Mouse (Mus musculus) layer of hippocampus, adult 2 months (tissue): ENCODE measurements at regions not wholly inside any gene's neighbourhood (a gene's known extent, or its start where the extent isn't known, plus 50 kb on each side); places are given as distances from the start of the nearest gene placed in this dataset.
"Not testable (repeated sequence)": the region's sequence is repeated elsewhere in the genome, so short reads cannot be mapped to it uniquely, and the experiment has no call there.

Experiments
- DNase-seq, 2 experiments: peaks; one replicate each; pipeline ENCODE4 v3.0.0; 2022; ENCODE audit warnings: low spot score in 2 of 2
- H3K27ac ChIP-seq: fragments of 200-600 bp; 2 replicates; pipeline ENCODE4 v1.8.1; 2022
- H3K4me3 ChIP-seq: fragments of 200-600 bp; 2 replicates; pipeline ENCODE4 v1.8.1; 2022; ENCODE audit warnings: mild to moderate bottlenecking
- CTCF ChIP-seq: fragments of 200-600 bp; conservative IDR thresholded peaks from 2 replicates; pipeline ENCODE4 v1.8.1; 2022; ENCODE audit warnings: antibody characterized with exemption, mild to moderate bottlenecking, moderate library complexity

- Histone ChIP-seq H3K27ac (no peak overlapping the region), H3K4me3 (no peak overlapping the region)
- TF ChIP-seq CTCF: no peak
- no peak for DNase-seq
These were observed 536.5 kb downstream of the Bckdhb start for GRCm38 (mm10) chr9:84461441-84461840.

DNA sequence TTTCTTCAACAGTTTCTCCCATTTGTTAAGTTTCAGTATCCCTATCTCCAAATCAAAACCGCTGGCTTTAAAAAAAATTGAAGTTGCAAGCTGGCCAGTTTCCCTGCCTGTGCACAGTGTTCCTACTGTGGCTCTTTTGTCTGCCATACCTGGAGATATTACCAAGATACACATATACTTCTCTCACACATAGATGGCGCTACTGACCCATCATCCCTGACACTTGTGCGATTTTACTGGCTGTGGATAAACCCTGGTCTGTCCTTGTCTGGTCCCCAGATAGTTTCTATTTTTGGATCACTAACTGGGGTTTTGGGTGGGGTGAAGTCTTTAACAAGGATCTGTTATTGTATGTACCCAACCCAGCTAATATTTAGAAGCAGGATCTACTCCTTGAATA lies 541.8 kb downstream of the Bckdhb start:
- peak; percentile 75 for TF ChIP-seq CTCF
- DNase-seq: peak; percentile 5 to 43
- H3K27ac ChIP-seq: no peak overlapping the region
- H3K4me3 ChIP-seq: no peak overlapping the region

- no peak for DNase-seq
- no peak overlapping the region for H3K27ac ChIP-seq
- no peak for TF ChIP-seq CTCF
- H3K4me3 ChIP-seq: no peak overlapping the region
These were observed 547.8 kb downstream of the Bckdhb start for GRCm38 (mm10) chr9:84472696-84473095.

DNA sequence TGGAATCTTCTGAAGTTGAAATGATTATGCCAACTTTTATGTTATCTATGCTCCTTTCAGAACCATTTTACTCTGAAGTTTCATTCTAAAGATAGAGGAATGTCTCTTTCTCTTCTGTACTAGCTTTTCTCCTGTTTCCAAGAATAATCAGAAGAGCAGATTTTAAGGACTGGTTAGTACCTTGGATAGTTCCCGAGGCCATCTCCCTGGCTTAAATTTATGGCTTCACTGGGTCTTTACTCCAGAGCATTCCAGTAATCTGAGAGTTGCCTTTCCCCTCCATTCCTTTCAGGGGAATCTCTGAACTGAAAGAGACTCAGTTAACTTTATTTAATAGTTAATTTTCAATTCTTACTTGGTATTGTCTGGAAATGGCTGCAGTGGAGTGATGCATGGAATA lies 551.0 kb downstream of the Bckdhb start:
- no peak for DNase-seq
- no peak overlapping the region for H3K27ac ChIP-seq
- no peak for TF ChIP-seq CTCF
- no peak overlapping the region for H3K4me3 ChIP-seq

DNA sequence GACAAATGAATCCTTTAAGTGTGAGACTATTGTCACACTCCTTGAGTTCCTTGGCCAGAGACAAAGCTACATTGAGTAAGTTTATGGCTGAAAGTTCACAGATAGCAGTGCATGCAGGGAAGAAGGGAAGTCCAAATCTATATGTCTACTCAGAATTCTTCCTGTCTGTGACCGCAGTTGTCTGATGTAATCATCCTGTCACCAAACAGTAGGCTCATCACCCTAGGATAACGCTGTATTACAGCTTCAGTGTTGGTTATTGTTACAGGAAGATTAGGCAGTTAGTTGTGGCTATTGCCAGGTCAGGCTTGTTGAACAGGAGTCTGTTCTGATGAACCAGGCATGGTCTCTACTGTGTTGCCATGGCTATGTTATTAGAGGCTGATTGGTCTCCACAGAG lies 574.6 kb downstream of the Bckdhb start:
- no peak overlapping the region for H3K4me3 ChIP-seq
- DNase-seq: no peak
- H3K27ac ChIP-seq: no peak overlapping the region
- no peak for TF ChIP-seq CTCF

GRCm38 (mm10) chr9:84502981-84503380 lies 578.0 kb downstream of the Bckdhb start:
- not testable (repeated sequence) for H3K4me3 ChIP-seq, DNase-seq

GRCm38 (mm10) chr9:84517064-84517463 lies 592.1 kb downstream of the Bckdhb start:
- DNase-seq: no peak
- no peak for TF ChIP-seq CTCF
- H3K4me3 ChIP-seq: no peak overlapping the region
- H3K27ac ChIP-seq: no peak overlapping the region

More at GRCm38 (mm10) chr9:84502981-84503380, 578.0 kb downstream of the Bckdhb start:
- not testable (repeated sequence) for H3K27ac ChIP-seq

- Histone ChIP-seq H3K4me3 (no peak overlapping the region), H3K27ac (no peak overlapping the region)
- TF ChIP-seq CTCF: no peak
- no peak for DNase-seq
These were observed 620.5 kb downstream of the Bckdhb start for GRCm38 (mm10) chr9:84545431-84545830.

DNA sequence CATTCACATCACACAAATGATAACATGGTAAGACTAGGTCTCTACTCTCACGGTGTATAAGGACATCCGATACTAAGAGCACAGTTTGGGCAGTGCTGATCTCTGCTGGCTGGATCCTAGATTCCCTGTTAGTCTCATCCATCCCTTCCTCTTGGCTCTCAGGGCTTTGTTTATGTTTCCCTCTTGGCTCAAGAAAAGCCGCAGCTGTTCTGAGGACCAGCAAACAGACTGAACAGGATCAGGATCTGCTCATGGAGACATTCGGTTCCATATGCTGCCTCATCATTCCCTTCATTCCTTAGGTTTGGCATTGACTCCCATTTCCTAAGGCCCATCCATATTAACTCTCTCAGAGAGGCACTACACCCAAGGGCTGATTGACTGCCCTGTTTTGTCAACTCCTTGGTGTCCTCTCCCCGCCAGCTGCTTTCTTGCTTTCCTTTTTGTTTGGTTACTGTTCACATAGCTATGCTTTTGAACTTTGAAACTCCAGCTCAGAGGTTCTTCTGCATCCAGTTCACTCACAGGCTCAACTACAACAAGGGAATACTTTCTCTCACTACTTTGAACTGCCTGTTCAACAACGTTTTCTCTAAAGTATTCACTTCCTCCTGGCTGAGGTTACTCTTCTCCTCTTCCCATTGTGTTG lies 623.2 kb downstream of the Bckdhb start:
- TF ChIP-seq CTCF: no peak
- no peak for DNase-seq
- Histone ChIP-seq H3K4me3 (no peak overlapping the region), H3K27ac (no peak overlapping the region)

DNA sequence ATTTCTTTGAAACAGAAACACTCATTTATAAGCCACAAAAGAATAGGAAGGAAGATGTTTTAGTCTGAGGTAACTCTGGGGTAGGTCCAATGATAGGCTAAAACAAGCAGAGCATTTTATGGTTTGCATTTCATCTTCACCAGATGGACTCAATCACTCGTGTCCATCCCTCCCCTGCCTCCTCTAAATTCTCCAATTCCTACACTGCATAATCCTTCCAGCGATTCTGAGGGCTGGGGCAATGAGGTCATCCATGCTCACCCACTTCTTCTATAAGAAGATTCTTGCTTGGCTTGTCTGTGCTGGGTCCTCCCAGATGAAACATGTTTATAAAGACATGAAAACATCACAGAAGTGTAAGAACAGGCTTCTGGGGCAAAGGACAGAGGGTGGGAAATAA lies 630.3 kb downstream of the Bckdhb start:
- no peak for DNase-seq

GRCm38 (mm10) chr9:84556261-84556844 lies 631.4 kb downstream of the Bckdhb start:
- no peak for DNase-seq
- Histone ChIP-seq H3K27ac (no peak overlapping the region), H3K4me3 (no peak overlapping the region)
- no peak for TF ChIP-seq CTCF

More for the DNA sequence above, 630.3 kb downstream of the Bckdhb start:
- TF ChIP-seq CTCF: no peak
- Histone ChIP-seq H3K27ac (no peak overlapping the region), H3K4me3 (no peak overlapping the region)

DNA sequence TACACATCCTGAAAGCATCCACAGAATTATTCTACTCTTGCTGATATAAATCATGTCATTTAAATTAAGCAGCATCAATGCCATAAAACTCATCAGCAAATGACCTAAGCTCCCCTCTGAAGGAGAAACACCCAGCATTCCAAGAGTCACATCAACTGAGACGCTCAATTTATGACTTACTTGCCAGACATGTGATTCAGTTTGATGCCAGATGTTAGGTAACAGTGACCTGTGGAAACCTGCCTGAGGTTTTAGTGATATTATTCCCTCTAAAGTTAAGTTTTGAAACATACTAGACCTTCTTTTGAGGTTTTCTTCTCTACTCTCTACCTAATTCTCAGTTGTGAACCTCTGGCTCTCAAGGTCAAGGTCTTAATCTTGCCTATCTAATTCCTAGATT lies 633.4 kb downstream of the Bckdhb start:
- no peak overlapping the region for H3K27ac ChIP-seq
- no peak for DNase-seq
- no peak overlapping the region for H3K4me3 ChIP-seq
- no peak for TF ChIP-seq CTCF

- no peak overlapping the region for H3K27ac ChIP-seq
- no peak for DNase-seq
- H3K4me3 ChIP-seq: no peak overlapping the region
- TF ChIP-seq CTCF: no peak
These were observed 644.6 kb downstream of the Bckdhb start for GRCm38 (mm10) chr9:84569533-84569932.

DNA sequence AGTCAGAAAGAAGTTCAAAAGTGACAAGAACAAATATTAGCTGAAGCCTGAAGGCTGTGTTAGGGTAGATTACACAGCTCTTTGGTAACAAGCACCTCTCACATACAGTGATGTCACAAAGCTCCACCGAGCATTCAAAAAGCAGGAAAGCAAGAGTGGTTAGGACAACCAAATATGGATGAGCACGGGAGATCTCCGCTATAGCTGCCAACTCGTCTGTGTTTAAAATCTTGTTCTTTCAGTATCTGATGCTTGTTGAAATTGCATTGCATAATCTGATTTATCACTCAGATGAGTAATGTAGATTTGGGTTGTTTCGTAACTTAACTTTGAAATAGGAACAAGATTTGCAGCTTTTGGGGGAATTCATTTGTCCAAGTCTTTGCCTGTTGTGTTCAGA lies 652.8 kb downstream of the Bckdhb start:
- DNase-seq: peak in 1 of 2 experiments; percentile 5
- no peak overlapping the region for H3K4me3 ChIP-seq
- TF ChIP-seq CTCF: no peak

More for the DNA sequence above, 652.8 kb downstream of the Bckdhb start:
- H3K27ac ChIP-seq: no peak overlapping the region
